Mouse (Mus musculus): ENCODE measurements at regions not wholly inside any gene's neighbourhood (a gene's known extent, or its start where the extent isn't known, plus 50 kb on each side); places are given as distances from the start of the nearest gene placed in this dataset.

DNA sequence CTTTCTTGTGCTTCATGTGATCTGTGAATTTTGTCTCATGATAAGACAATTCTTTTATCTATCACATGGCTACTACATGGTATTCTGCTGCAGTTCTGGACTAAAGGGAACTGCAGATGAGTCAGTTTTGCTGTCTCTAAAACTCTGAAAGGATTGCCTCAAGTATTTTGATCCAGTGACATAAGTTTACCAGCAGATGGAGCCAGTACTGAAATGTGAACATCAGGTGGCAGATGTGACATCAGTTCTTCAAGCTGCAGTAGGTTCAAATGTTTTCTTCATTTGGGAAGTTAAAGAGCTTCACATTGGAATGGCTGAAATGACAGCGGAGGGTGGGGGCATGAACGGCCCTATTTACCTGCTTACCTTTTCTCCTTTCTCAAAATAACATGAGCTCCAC is 170.0 kb upstream of the Ift57 start:
- no peaks in the 10 kb centered on the region for H3K4me1 ChIP-seq
- no peaks in the 10 kb centered on the region for H3K9me3 ChIP-seq
- no peaks in the 10 kb centered on the region for H3K27me3 ChIP-seq
- WGBS, result 67% methylated on average over 2 of the region's 2 CpGs
- H3K4me2 ChIP-seq, result no peak overlapping the region
- no peaks in the 10 kb centered on the region for H3K36me3 ChIP-seq
- no peak overlapping the region for H3K4me3 ChIP-seq
- no peak for ATAC-seq (ENCODE audit: borderline replicate concordance, extremely low read depth, low FRiP score, low TSS enrichment)
- no peak overlapping the region for H3K27ac ChIP-seq
- H3K9ac ChIP-seq, result no peak overlapping the region

DNA sequence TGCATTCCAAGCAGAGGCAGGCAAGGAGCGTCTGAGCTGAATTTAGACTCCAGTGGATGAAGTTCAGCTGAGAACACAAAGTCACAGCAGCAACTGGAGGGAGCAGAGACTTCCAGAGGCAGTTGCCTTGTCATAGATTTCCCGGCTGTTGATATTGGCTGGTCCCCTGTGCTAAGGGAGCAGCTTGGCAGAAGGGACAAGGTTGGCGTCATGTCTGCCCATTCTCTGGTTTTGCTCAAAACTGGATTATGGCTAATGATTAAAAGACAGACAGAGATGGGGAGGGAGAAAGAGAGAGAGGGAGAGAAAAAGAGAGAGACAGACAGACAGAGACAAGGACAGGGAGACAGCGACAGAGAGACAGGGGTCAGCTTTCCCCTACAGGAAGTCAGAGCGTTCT is 169.0 kb upstream of the Ift57 start:
- Histone ChIP-seq H3K27ac (no peak overlapping the region), H3K36me3 (no peaks in the 10 kb centered on the region), H3K9me3 (no peaks in the 10 kb centered on the region), H3K4me3 (no peak overlapping the region), H3K9ac (no peak overlapping the region), H3K4me2 (no peak overlapping the region), H3K4me1 (no peaks in the 10 kb centered on the region), H3K27me3 (no peaks in the 10 kb centered on the region)
- ATAC-seq (ENCODE audit: borderline replicate concordance, extremely low read depth, low FRiP score, low TSS enrichment), result no peak
- WGBS, result 83% methylated on average over 5 of the region's 5 CpGs

DNA sequence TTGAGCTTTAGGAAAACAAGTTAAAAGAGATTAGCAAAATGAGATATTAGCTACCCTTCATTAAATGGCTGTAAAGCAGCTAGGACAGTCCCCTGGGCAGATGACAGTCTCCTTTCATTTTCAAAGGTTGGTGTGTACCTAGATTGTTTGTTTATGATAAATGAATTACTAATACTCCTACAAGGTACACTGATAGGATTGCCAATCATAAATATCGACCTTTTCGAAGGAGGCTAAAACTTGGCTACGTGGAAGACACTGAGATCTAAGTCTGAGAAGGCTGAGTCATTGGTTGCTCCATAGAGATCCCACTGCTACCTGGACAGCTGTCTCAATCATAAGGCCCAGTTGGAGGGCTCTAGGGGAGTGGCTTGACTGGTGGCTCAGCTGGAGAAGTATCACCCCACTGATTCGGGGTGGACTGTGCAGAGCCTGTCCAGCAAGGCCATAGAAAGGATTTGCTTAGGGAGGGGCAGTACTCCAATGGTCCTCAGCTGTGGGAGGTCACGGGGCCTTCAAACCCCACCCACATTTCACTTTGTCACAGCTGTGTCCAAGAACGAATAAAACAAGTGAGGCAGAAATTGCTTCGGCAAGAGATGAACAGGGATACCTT is 166.9 kb upstream of the Ift57 start:
- Histone ChIP-seq H3K9me3 (no peaks in the 10 kb centered on the region), H3K27ac (no peak overlapping the region)
- WGBS, result 71% methylated on average over 7 of the region's 7 CpGs

DNA sequence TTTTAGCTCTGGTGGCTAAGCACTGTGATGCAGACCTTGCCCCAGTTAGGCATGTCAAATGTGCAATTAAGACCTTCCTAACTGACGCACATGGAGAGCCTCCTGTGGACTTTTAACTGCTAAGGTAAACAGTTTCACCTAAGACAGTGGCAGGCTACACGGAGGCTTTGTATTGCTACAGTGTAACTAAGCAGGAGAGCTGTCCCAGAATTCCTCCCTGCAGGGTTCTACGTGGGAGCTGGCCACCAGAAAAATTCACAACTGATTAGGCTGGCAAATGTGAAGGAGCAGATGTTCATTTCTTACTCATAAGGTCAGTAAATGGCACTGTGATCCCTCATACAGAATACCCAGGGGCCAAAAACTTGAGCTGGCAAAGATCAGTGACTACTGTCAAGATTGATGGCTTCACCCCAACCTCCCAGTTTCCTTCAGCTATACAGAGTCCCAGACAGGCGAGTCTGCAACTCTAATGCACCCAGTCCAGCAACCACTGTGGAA is 165.5 kb upstream of the Ift57 start:
- Histone ChIP-seq H3K4me1 (no peaks in the 10 kb centered on the region), H3K36me3 (no peaks in the 10 kb centered on the region), H3K4me2 (0 out of 2 replicates have a peak overlapping the region, but pooled peaks have one; percentile 9), H3K9ac (no peak overlapping the region), H3K4me3 (no peak overlapping the region), H3K27ac (no peak overlapping the region), H3K27me3 (no peaks in the 10 kb centered on the region), H3K9me3 (no peaks in the 10 kb centered on the region)
- 25% methylated on average over 4 of the region's 4 CpGs for WGBS
- no peak for ATAC-seq (ENCODE audit: borderline replicate concordance, extremely low read depth, low FRiP score, low TSS enrichment)

More for the DNA sequence above, 166.9 kb upstream of the Ift57 start:
- Histone ChIP-seq H3K4me2 (no peak overlapping the region), H3K4me1 (no peaks in the 10 kb centered on the region), H3K4me3 (no peak overlapping the region), H3K36me3 (no peaks in the 10 kb centered on the region), H3K27me3 (no peaks in the 10 kb centered on the region), H3K9ac (no peak overlapping the region)
- 0 out of 2 replicates have a peak, but pooled peaks have one; percentile 23 for ATAC-seq (ENCODE audit: borderline replicate concordance, extremely low read depth, low FRiP score, low TSS enrichment)

DNA sequence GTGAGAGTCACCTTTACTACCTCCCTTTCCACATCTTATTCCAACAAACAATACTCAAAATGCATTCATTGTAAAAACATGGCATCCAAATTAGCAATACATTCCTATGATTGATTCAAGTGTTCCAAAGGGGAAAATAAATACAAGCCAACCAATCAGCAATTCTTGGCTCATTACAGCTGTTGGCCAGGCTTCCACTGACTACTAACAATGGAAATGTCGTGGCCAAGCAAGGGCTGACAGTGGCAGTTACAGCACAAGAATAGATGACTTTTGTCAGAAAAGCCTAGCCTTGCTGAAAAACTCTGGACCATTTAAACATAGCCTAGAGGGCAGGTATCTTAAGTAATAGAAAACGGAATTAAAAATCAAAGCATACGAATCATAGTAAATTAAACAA is 148.8 kb upstream of the Ift57 start:
- no peak overlapping the region for H3K9ac ChIP-seq
- WGBS, result 63% methylated on average over 3 of the region's 3 CpGs
- no peak for ATAC-seq (ENCODE audit: borderline replicate concordance, extremely low read depth, low FRiP score, low TSS enrichment)
- no peak overlapping the region for H3K4me2 ChIP-seq
- no peaks in the 10 kb centered on the region for H3K4me1 ChIP-seq
- H3K9me3 ChIP-seq, result no peaks in the 10 kb centered on the region
- no peak overlapping the region for H3K27ac ChIP-seq
- no peak overlapping the region for H3K4me3 ChIP-seq
- no peaks in the 10 kb centered on the region for H3K36me3 ChIP-seq
- no peaks in the 10 kb centered on the region for H3K27me3 ChIP-seq

DNA sequence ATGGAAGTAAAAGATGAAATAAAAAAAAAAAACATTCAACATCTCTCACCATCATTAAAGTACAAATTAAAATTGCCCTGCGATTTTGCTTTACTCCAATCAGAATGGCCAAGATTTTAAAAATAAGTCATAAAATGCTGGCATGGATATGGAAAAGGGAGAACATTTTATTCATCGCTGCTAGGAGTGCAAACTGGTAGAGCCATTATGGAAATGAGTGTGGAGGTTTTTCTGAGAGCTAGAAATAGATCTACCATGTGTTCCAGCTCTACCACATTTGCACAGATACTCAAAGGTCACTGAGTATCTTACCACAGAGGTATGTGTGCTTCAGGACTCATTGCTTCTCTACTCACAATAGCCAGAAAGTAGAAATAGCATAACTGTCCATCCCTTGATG is 129.0 kb upstream of the Ift57 start:
- 88% methylated on average over 2 of the region's 2 CpGs for WGBS
- ATAC-seq (ENCODE audit: borderline replicate concordance, extremely low read depth, low FRiP score, low TSS enrichment), result no peak
- Histone ChIP-seq H3K27me3 (no peaks in the 10 kb centered on the region), H3K4me2 (no peak overlapping the region), H3K9me3 (no peaks in the 10 kb centered on the region), H3K4me1 (no peaks in the 10 kb centered on the region), H3K36me3 (no peaks in the 10 kb centered on the region), H3K4me3 (no peak overlapping the region), H3K27ac (no peak overlapping the region), H3K9ac (no peak overlapping the region)

DNA sequence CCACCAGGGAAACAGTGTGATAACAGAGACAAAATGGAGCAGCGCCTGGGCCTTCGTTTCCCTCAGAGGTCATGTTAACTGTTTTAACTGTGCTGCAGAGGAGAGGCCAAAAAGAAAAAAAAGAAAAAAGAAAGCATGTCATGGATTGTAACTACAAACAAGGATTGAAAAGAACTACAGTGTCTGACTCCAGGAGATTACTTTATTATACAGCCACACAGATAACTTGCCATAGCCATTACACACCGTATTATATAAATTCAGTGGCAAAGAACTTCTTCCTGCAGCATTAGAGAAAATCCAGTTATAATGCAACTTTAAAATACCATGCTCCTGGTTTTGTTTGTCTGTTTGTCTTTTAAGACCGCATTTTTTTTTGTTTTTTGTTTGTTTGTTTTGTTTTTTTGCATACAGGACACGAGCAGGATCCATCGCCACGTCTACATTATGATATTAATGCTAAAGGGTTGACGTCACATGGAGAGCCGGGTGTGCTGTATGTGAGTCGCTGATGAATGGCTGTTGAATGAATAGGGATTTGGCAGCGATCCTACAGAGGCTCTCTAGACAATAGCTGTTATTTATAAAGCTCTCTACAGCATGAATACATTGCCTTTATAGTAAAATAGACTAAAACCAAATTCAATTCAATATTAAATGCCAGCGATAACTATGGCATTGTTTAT is 126.4 kb upstream of the Ift57 start:
- 51% methylated on average over 12 of the region's 12 CpGs for WGBS
- no peak; the same call in 1 of the 2 replicates for ATAC-seq (ENCODE audit: borderline replicate concordance, extremely low read depth, low FRiP score, low TSS enrichment)
- Histone ChIP-seq H3K36me3 (no peaks in the 10 kb centered on the region), H3K9ac (no peak overlapping the region), H3K4me2 (no peak overlapping the region), H3K4me3 (no peak overlapping the region), H3K9me3 (no peaks in the 10 kb centered on the region), H3K4me1 (no peaks in the 10 kb centered on the region), H3K27me3 (no peaks in the 10 kb centered on the region), H3K27ac (no peak overlapping the region)

DNA sequence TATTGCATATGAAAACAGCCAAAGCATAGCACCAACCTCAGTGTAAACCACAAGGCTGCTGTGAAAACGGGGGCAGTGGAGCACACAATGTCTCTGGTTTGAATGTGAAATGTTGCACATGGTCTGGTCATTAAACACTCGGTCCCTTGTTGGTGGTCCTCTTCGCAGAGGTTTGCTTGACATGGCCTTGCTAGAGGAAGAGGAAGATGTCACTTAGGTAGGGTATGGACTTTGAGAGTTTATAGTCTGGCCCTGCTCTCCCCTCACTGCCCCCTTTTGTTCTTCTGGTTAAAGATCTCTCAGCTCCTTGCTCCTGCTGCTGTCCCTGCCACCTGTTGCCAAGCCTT is 125.9 kb upstream of the Ift57 start:
- no peaks in the 10 kb centered on the region for H3K36me3 ChIP-seq
- ATAC-seq (ENCODE audit: borderline replicate concordance, extremely low read depth, low FRiP score, low TSS enrichment), result no peak
- no peak overlapping the region for H3K4me3 ChIP-seq
- WGBS, result 74% methylated on average over 3 of the region's 3 CpGs
- H3K9ac ChIP-seq, result no peak overlapping the region
- H3K4me1 ChIP-seq, result no peaks in the 10 kb centered on the region
- no peak overlapping the region for H3K4me2 ChIP-seq
- no peaks in the 10 kb centered on the region for H3K9me3 ChIP-seq
- H3K27me3 ChIP-seq, result no peaks in the 10 kb centered on the region
- H3K27ac ChIP-seq, result no peak overlapping the region

DNA sequence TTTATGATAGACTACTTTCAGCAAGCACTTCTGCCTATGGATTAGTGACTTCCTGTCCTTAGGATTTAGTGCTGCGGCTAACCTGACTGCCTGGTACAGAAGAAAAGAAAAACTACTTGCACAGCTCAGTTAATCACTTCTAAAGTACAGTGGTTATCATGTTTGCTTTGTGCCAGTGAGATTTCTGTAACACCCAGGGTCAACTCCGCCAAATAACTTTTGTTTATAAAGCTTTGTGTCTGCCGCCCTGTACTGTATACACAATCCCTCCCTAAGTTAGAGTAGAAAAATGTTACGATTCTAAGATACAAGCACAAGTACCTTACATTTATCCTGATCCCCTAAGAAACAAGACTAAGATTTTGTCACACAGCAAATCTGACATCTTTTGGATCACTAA is 120.1 kb upstream of the Ift57 start:
- 31% methylated on average over 4 of the region's 4 CpGs for WGBS
- H3K4me1 ChIP-seq, result no peaks in the 10 kb centered on the region
- no peaks in the 10 kb centered on the region for H3K36me3 ChIP-seq
- no peak overlapping the region for H3K9ac ChIP-seq
- no peak overlapping the region for H3K4me3 ChIP-seq
- no peaks in the 10 kb centered on the region for H3K27me3 ChIP-seq
- H3K9me3 ChIP-seq, result no peaks in the 10 kb centered on the region
- ATAC-seq (ENCODE audit: borderline replicate concordance, extremely low read depth, low FRiP score, low TSS enrichment), result no peak
- no peak overlapping the region for H3K27ac ChIP-seq
- no peak overlapping the region for H3K4me2 ChIP-seq

DNA sequence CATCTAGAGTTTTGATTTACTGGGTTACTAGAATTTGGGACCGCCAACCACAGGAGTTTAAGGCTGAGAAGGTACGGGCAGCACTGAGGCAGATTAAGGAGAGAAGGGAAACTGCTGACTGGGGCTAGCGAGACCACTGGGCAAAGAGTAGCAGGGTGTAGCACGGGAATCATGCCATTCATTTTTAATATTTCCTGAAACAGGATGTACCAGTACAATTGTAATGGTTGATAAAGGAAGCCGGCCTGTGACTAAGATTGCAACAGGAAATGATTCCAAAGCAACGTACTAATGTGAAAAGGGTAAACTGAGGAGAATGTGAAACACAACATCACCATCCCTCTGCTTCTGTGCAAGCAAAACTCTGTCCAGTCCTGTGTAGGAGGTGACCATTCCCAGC is 118.3 kb upstream of the Ift57 start:
- ATAC-seq (ENCODE audit: borderline replicate concordance, extremely low read depth, low FRiP score, low TSS enrichment), result no peak
- Histone ChIP-seq H3K4me2 (no peak overlapping the region), H3K9ac (no peak overlapping the region), H3K4me1 (no peaks in the 10 kb centered on the region), H3K36me3 (no peaks in the 10 kb centered on the region), H3K9me3 (no peaks in the 10 kb centered on the region), H3K4me3 (no peak overlapping the region), H3K27me3 (no peaks in the 10 kb centered on the region), H3K27ac (no peak overlapping the region)
- WGBS, result 80% methylated on average over 6 of the region's 6 CpGs

DNA sequence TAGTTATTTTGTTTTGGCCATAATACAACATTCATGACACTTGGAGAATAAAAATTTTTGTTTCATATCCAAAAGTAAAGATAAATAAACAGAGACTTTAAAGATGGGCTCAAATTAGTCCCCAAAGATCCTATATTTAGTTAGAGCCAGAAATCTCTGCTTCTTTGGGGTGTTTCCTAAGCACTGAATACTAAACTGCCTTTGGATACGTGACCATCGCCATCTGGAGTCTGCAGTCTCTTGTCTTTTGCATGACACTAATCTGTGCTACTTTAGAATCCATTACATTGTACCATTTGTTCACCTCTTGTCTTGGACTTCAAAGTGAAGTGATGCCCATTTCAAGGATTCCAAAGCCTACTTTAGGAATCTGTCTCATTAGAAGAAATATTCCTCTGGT is 92.5 kb upstream of the Ift57 start:
- 63% methylated on average over 2 of the region's 2 CpGs for WGBS
- Histone ChIP-seq H3K4me3 (no peak overlapping the region), H3K4me1 (no peaks in the 10 kb centered on the region), H3K4me2 (no peak overlapping the region), H3K27me3 (no peaks in the 10 kb centered on the region), H3K36me3 (no peaks in the 10 kb centered on the region), H3K9me3 (no peaks in the 10 kb centered on the region), H3K9ac (no peak overlapping the region), H3K27ac (0 out of 2 replicates have a peak overlapping the region, but pooled peaks have one; percentile 9)
- ATAC-seq (ENCODE audit: borderline replicate concordance, extremely low read depth, low FRiP score, low TSS enrichment), result peak; percentile 59; the same call in 1 of the 2 replicates

DNA sequence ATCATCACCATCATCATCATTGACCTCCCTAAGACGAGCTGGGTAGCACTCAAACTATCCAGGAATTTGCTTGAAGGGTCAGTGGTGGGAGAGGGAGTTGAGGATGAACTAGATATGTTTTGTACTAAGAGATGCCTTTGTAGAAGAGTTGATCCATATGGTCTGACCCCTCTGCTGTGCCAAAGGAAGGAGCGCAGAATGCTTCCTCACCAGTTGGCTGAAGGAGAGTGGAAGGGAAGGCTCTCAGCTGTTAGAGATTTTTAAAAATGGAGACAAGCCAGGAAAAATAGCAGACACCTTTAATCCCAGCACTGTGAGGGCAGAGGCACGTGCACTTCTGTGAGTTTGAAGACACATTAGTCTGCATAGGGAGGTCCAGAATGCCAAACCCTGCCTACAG is 84.2 kb upstream of the Ift57 start:
- ATAC-seq (ENCODE audit: borderline replicate concordance, extremely low read depth, low FRiP score, low TSS enrichment), result peak; percentile 80
- no peak overlapping the region for H3K4me3 ChIP-seq
- 54% methylated on average over 3 of the region's 3 CpGs for WGBS

More for the DNA sequence above, 84.2 kb upstream of the Ift57 start:
- H3K4me1 ChIP-seq, result peaks cover 9% of the 10 kb centered on the region; the same call in 1 of the 2 replicates
- no peaks in the 10 kb centered on the region for H3K36me3 ChIP-seq
- H3K9me3 ChIP-seq, result peaks cover 3% of the 10 kb centered on the region; the same call in 1 of the 2 replicates
- H3K9ac ChIP-seq, result no peak overlapping the region
- no peaks in the 10 kb centered on the region for H3K27me3 ChIP-seq
- no peak overlapping the region for H3K27ac ChIP-seq
- no peak overlapping the region for H3K4me2 ChIP-seq
